13 mouse cellular contexts compared by ENCODE assay signal in genomic region chr8:48776081-48776480, GRCm38 (mm10).
DNase-seq lines count a peak whose midpoint lies in the region; ATAC-seq lines count a peak whose summit lies in the region.
"Had no signal": no experiment of that assay in that cellular context is flagged by ENCODE, and none has a peak within 500 bp of the region (broad histone marks: within the 10 kb centered on the region; RNA-seq: fewer than 3 reads in every experiment).

No protein-coding gene starts in this region.

- peak; percentile 68 for ATAC-seq in frontal cortex, adult (ENCODE audit: low TSS enrichment)
- no peak for ATAC-seq in neural tube, embryonic 11.5 days (ENCODE audit: insufficient read depth, low FRiP score, low TSS enrichment)
- no peak for ATAC-seq in limb, embryonic 13.5 days (ENCODE audit: low FRiP score, low read depth)
- ATAC-seq in liver, embryonic 12.5 days: no peak

- no peaks in the 10 kb centered on the region for H3K9me3 ChIP-seq in neural tube, embryonic 11.5 days (ENCODE audit: control insufficient read depth, low read length)
- H3K9me3 ChIP-seq in limb, embryonic 13.5 days: no peaks in the 10 kb centered on the region
- H3K9me3 ChIP-seq in liver, embryonic 12.5 days (replicated peaks): no peaks in the 10 kb centered on the region

- no peak overlapping the region for H3K27ac ChIP-seq in neural tube, embryonic 11.5 days (ENCODE audit: low read depth, low read length)
- H3K27ac ChIP-seq in limb, embryonic 13.5 days: no peak overlapping the region
- H3K27ac ChIP-seq in liver, embryonic 12.5 days: no peak overlapping the region

- no peak for DNase-seq in frontal cortex, adult 2 months (ENCODE audit: extremely low spot score in 1 of 2, low spot score in 1 of 2)
- peak; percentile 20 for DNase-seq in neural tube, embryonic 11.5 days (ENCODE audit: low spot score)
- no peak for DNase-seq in neural tube, embryonic 10.5 days (ENCODE audit: extremely low spot score, low spot score)
- DNase-seq in frontal cortex, postnatal 14 days (ENCODE audit: low spot score in 2 of 2): no peak
- no peak for DNase-seq in B cell, adult 2 months
- DNase-seq: cerebellum, adult 18-20 months; gastrocnemius, postnatal 36 days; kidney, postnatal 25 days had no signal

- WGBS in neural tube, embryonic 11.5 days: 60% methylated on average over 9 of the region's 9 CpGs
- 53% methylated on average over 9 of the region's 9 CpGs for WGBS in limb, embryonic 13.5 days
- WGBS in liver, embryonic 12.5 days (ENCODE audit: insufficient replicate concordance): 55% methylated on average over 9 of the region's 9 CpGs

- no peaks in the 10 kb centered on the region for H3K36me3 ChIP-seq in neural tube, embryonic 11.5 days (ENCODE audit: control insufficient read depth, insufficient read depth, low read length)
- no peaks in the 10 kb centered on the region for H3K36me3 ChIP-seq in limb, embryonic 13.5 days
- H3K36me3 ChIP-seq in liver, embryonic 12.5 days: no peaks in the 10 kb centered on the region

- H3K9ac ChIP-seq in neural tube, embryonic 11.5 days (ENCODE audit: low read length): no peak overlapping the region
- no peak overlapping the region for H3K9ac ChIP-seq in limb, embryonic 13.5 days
- no peak overlapping the region for H3K9ac ChIP-seq in liver, embryonic 12.5 days

- H3K4me1 ChIP-seq in neural tube, embryonic 11.5 days (ENCODE audit: control insufficient read depth, insufficient read depth, low read length): no peaks in the 10 kb centered on the region; the same call in 1 of the 2 replicates
- H3K4me1 ChIP-seq in limb, embryonic 13.5 days: peaks cover 16% of the 10 kb centered on the region
- no peaks in the 10 kb centered on the region for H3K4me1 ChIP-seq in liver, embryonic 12.5 days

- H3K27me3 ChIP-seq in neural tube, embryonic 11.5 days (ENCODE audit: control insufficient read depth, insufficient read depth, low read length): no peaks in the 10 kb centered on the region
- no peaks in the 10 kb centered on the region for H3K27me3 ChIP-seq in limb, embryonic 13.5 days
- no peaks in the 10 kb centered on the region for H3K27me3 ChIP-seq in liver, embryonic 12.5 days (replicated peaks)

- no peak overlapping the region for H3K4me2 ChIP-seq in neural tube, embryonic 11.5 days (ENCODE audit: low read depth)
- peak overlapping the region; percentile 3; the same call in 1 of the 2 replicates for H3K4me2 ChIP-seq in limb, embryonic 13.5 days (replicated peaks)
- H3K4me2 ChIP-seq in liver, embryonic 12.5 days: no peak overlapping the region
- H3K4me2 ChIP-seq: liver, embryonic 11.5 days had no signal

- no peak overlapping the region for H3K4me3 ChIP-seq in neural tube, embryonic 11.5 days (ENCODE audit: low read depth, low read length)
- H3K4me3 ChIP-seq in limb, embryonic 13.5 days: no peak overlapping the region
- no peak overlapping the region for H3K4me3 ChIP-seq in liver, embryonic 12.5 days
- H3K4me3 ChIP-seq: myocyte had no signal
